8 mouse cellular contexts compared by ENCODE assay signal in genomic region chr10:86779117-86779755, GRCm38 (mm10). TPM values are rescaled to one million over a fixed set of nuclear protein-coding genes. Genes with fewer than 3 reads are reported as not detected.
DNase-seq lines count a peak whose midpoint lies in the region; ATAC-seq and TF ChIP-seq lines count a peak whose summit lies in the region.

No protein-coding gene starts in this region.

- peak overlapping the region; percentile 90 for H3K9ac ChIP-seq in heart, embryonic 15.5 days

- H3K4me2 ChIP-seq in heart, embryonic 15.5 days: peak overlapping the region; percentile 95

- no peaks in the 10 kb centered on the region for H3K27me3 ChIP-seq in G1E (ENCODE audit: insufficient read depth, low read length)
- H3K27me3 ChIP-seq in heart, embryonic 15.5 days: no peaks in the 10 kb centered on the region

- H3K27ac ChIP-seq in heart, embryonic 15.5 days: peak overlapping the region; percentile 93

- peaks cover 12% of the 10 kb centered on the region for H3K36me3 ChIP-seq in G1E (replicated peaks)
- no peaks in the 10 kb centered on the region for H3K36me3 ChIP-seq in heart, embryonic 15.5 days

- no peak for ATAC-seq in G1E (ENCODE audit: extremely low read depth, insufficient number of reproducible peaks, low FRiP score, poor library complexity, severe bottlenecking)
- peak; percentile 31 for ATAC-seq in heart, embryonic 15.5 days (replicated peaks; ENCODE audit: insufficient number of reproducible peaks, insufficient read depth, low FRiP score, low read depth)
- peak; percentile 0; the same call in 1 of the 2 replicates for ATAC-seq in megakaryocyte, adult 5-6 weeks (ENCODE audit: poor library complexity, severe bottlenecking)

- TF ChIP-seq CTCF in G1E (IDR thresholded peaks at IDR 0.05; ENCODE audit: low read depth, low read length): no peak

- H3K9me3 ChIP-seq in G1E (replicated peaks): no peaks in the 10 kb centered on the region
- no peaks in the 10 kb centered on the region for H3K9me3 ChIP-seq in heart, embryonic 15.5 days (replicated peaks)

- H3K4me3 ChIP-seq in G1E (ENCODE audit: low read depth, low read length): peak overlapping the region; percentile 92
- H3K4me3 ChIP-seq in heart, embryonic 15.5 days: peak overlapping the region; percentile 80

- peaks cover 54% of the 10 kb centered on the region for H3K4me1 ChIP-seq in G1E (ENCODE audit: insufficient read depth, low read depth, low read length)
- H3K4me1 ChIP-seq in heart, embryonic 15.5 days (replicated peaks): peaks cover 47% of the 10 kb centered on the region

- under 1% methylated on average over 57 of the region's 58 CpGs for WGBS in heart, embryonic 15.5 days

- DNase-seq in cerebellum, adult 18-20 months: peak; percentile 51 to 65
- DNase-seq in cerebellum, adult 9-11 months: no peak
- DNase-seq in G1E (ENCODE audit: low spot score): peak; percentile 20
- DNase-seq in embryo, embryonic 11 days: peak; percentile 40
- DNase-seq in kidney, postnatal 10 days: peak; percentile 54
- DNase-seq in spleen, postnatal 4 days (ENCODE audit: low spot score in 2 of 2): peak; percentile 25 to 71

RNA-seq across cellular contexts. Expression of gene Nt5dc3, which starts 0.4 kb away (rescaled TPM):
- 14.3 and 16.5 TPM in 2 replicates for total RNA-seq in G1E (2014; fragmentation: Nextera tagmentation)
- 6.6 and 7.1 TPM in 2 replicates for total RNA-seq in G1E (2017)
- 7.6 and 13.0 TPM in 2 replicates for polyA plus RNA-seq in G1E (2012)
- 3.2 and 3.4 TPM in 2 replicates for polyA plus RNA-seq in heart, embryonic 15.5 days (2015; fragmentation: Nextera tagmentation; extraction: Ambion mirVana)
- total RNA-seq in megakaryocyte, adult 5-6 weeks (2015): 2.0 and 2.5 TPM in 2 replicates
- total RNA-seq in megakaryocyte, adult 5-6 weeks (2017): 1.7 and 1.8 TPM in 2 replicates

RNA-seq across cellular contexts. Expression of gene Gm49358, which starts 15.5 kb away (rescaled TPM):
- total RNA-seq in G1E (2014; fragmentation: Nextera tagmentation): not detected in 2 replicates
- not detected in 2 replicates for total RNA-seq in G1E (2017)
- polyA plus RNA-seq in G1E (2012): not detected in 2 replicates
- polyA plus RNA-seq in heart, embryonic 15.5 days (2015; fragmentation: Nextera tagmentation; extraction: Ambion mirVana): not detected in 2 replicates
- total RNA-seq in megakaryocyte, adult 5-6 weeks (2015): not detected in 2 replicates
- total RNA-seq in megakaryocyte, adult 5-6 weeks (2017): 3.6 TPM in 1 of 2 replicates, not detected in the other
